Mouse (Mus musculus) bone marrow, adult 2 months (tissue): ENCODE measurements around the gene Pkd1l2.

Experiments
- CTCF ChIP-seq: fragments of 200-500 bp; IDR thresholded peaks from 2 replicates; pipeline ENCODE4 v1.5.1; 2011; ENCODE audit warnings: low read length, control low read depth; ENCODE audit not compliant: control insufficient read depth, insufficient read depth
- POLR2A ChIP-seq: fragments of 200-500 bp; IDR thresholded peaks from 2 replicates; pipeline ENCODE4 v1.6.1; 2011; ENCODE audit warnings: low read depth, mild to moderate bottlenecking, control low read depth, low read length, borderline replicate concordance; ENCODE audit not compliant: control insufficient read depth

- no peak for TF ChIP-seq CTCF
- TF ChIP-seq POLR2A = no peak
These were observed 3.8 kb downstream of the Pkd1l2 start for GRCm38 (mm10) chr8:117078367-117078926.
